Mouse (Mus musculus) brain, embryonic 14.5 days (tissue): Measurements from ENCODE around the gene R3hcc1l.

Source experiments
- CTCF ChIP-seq: fragments of 200-500 bp; IDR thresholded peaks from 2 replicates; pipeline ENCODE4 v1.5.1; 2012; ENCODE audit warnings: inconsistent platforms, mild to moderate bottlenecking, moderate library complexity, borderline replicate concordance; ENCODE audit not compliant: insufficient read depth, insufficient read length; ENCODE audit errors: extremely low read depth
- POLR2A ChIP-seq: fragments of 200-500 bp; IDR thresholded peaks from 2 replicates; pipeline ENCODE4 v1.6.1; 2012; ENCODE audit warnings: mild to moderate bottlenecking, inconsistent platforms, borderline replicate concordance; ENCODE audit not compliant: poor library complexity, insufficient read depth, insufficient read length, severe bottlenecking; ENCODE audit errors: extremely low read depth

DNA sequence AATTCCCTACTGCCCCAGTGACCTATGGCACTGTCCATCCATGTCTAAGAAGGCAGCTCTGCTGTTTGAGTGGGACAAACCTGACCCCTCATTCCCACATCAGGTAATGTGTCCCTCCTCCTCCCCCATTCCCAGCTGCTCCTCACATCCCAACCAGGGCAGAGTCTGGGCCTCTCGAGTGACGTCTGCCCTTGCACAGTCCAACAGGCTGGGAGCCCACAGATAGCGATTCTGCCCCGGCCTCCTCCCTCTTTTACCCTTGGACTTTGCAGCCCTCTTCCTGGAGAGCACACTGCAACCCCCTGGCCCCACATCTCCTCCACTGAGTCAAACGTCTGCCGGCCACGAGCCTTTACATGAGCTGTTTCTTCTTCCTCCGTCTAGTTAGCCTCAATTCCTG lies 84.0 kb downstream of the R3hcc1l start:
- TF ChIP-seq CTCF (no peak), POLR2A (no peak)
